Mouse (Mus musculus): ENCODE measurements around the gene Dhx33.

Gene Dhx33

GRCm38 (mm10) chr11:70980751-70981510 is 23.3 kb downstream of the Dhx33 start:
- no peak for DNase-seq

GRCm38 (mm10) chr11:70980232-70980631 is 24.0 kb downstream of the Dhx33 start:
- DNase-seq: no peak

GRCm38 (mm10) chr11:70977293-70977692 is 26.9 kb downstream of the Dhx33 start:
- no peak for DNase-seq

GRCm38 (mm10) chr11:70975193-70975592 is 29.0 kb downstream of the Dhx33 start:
- no peak for DNase-seq

GRCm38 (mm10) chr11:70973947-70974346 is 30.3 kb downstream of the Dhx33 start:
- no peak for DNase-seq

GRCm38 (mm10) chr11:70972586-70972985 is 31.7 kb downstream of the Dhx33 start:
- DNase-seq: no peak

GRCm38 (mm10) chr11:70970560-70971540 is 33.4 kb downstream of the Dhx33 start:
- no peak for DNase-seq

- DNase-seq: peak; percentile 91
Measured at GRCm38 (mm10) chr11:70969821-70970559, 34.2 kb downstream of the Dhx33 start, which contains the start of the genes Nup88 and Rpain. Gene Nup88, minus strand, starts transcription at chr11:70969973. Gene Rpain, plus strand, starts transcription at chr11:70970213.

GRCm38 (mm10) chr11:70969271-70969794 is 34.9 kb downstream of the Dhx33 start:
- no peak for DNase-seq

- DNase-seq: no peak
Measured at GRCm38 (mm10) chr11:70964222-70964907, 39.9 kb downstream of the Dhx33 start.

- DNase-seq: no peak
Measured at GRCm38 (mm10) chr11:70960786-70961554, 43.3 kb downstream of the Dhx33 start.

- DNase-seq: no peak
Measured at GRCm38 (mm10) chr11:70954711-70955110, 49.5 kb downstream of the Dhx33 start.

- DNase-seq: no peak
Measured at GRCm38 (mm10) chr11:70944935-70945817, 59.1 kb downstream of the Dhx33 start.

GRCm38 (mm10) chr11:70943651-70944050 is 60.6 kb downstream of the Dhx33 start:
- no peak for DNase-seq

GRCm38 (mm10) chr11:70942596-70942995 is 61.6 kb downstream of the Dhx33 start:
- no peak for DNase-seq

GRCm38 (mm10) chr11:70935316-70935715 is 68.9 kb downstream of the Dhx33 start:
- no peak for DNase-seq

All from cerebellum, adult 11 months (tissue).